Mouse (Mus musculus): ENCODE measurements at regions not wholly inside any gene's neighbourhood (a gene's known extent, or its start where the extent isn't known, plus 50 kb on each side); places are given as distances from the start of the nearest gene placed in this dataset.

GRCm38 (mm10) chr14:101067082-101067481 is 133.0 kb downstream of the Prr30 start:
- TF ChIP-seq CTCF (IDR thresholded peaks at IDR 0.05; ENCODE audit: low read depth), result no peak
- Histone ChIP-seq H3K9me3 (ENCODE audit: control insufficient read depth) (no peaks in the 10 kb centered on the region), H3K27me3 (replicated peaks; ENCODE audit: control insufficient read depth, insufficient read depth, low read length) (no peaks in the 10 kb centered on the region), H3K4me3 (ENCODE audit: low read depth, low read length) (no peak overlapping the region), H3K4me2 (replicated peaks; ENCODE audit: low read depth) (no peak overlapping the region), H3K36me3 (ENCODE audit: control insufficient read depth, insufficient read depth) (no peaks in the 10 kb centered on the region), H3K9ac (ENCODE audit: low read depth, low read length) (no peak overlapping the region), H3K27ac (ENCODE audit: low read depth, low read length) (no peak overlapping the region), H3K4me1 (replicated peaks; ENCODE audit: control insufficient read depth, insufficient read depth, low read length) (no peaks in the 10 kb centered on the region)
- WGBS, result 89% methylated on average over 1 of the region's 1 CpGs
- ATAC-seq, result no peak

DNA sequence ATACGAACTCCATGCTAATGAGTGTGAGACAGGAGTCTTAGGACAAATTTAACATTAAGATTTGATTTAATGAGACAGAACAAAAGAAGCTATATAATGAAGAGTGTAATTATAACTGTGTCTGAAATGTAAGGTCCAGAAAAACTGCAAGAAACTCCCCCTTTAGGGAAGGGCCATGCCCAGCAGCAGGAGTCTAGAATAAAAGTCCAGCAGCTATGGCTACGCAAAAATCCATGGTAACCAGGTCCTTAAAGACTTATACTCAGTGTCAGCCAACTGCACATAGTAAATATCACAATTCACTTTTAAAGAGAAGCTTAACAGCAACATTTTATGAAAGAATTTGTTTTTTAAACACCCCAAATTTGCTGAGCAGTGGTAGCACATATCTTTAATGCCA is 143.3 kb downstream of the Prr30 start:
- ATAC-seq, result no peak
- Histone ChIP-seq H3K9ac (ENCODE audit: low read depth, low read length) (no peak overlapping the region), H3K4me3 (ENCODE audit: low read depth, low read length) (no peak overlapping the region), H3K4me1 (replicated peaks; ENCODE audit: control insufficient read depth, insufficient read depth, low read length) (no peaks in the 10 kb centered on the region), H3K4me2 (replicated peaks; ENCODE audit: low read depth) (no peak overlapping the region), H3K9me3 (ENCODE audit: control insufficient read depth) (no peaks in the 10 kb centered on the region), H3K36me3 (ENCODE audit: control insufficient read depth, insufficient read depth) (no peaks in the 10 kb centered on the region), H3K27me3 (replicated peaks; ENCODE audit: control insufficient read depth, insufficient read depth, low read length) (no peaks in the 10 kb centered on the region), H3K27ac (ENCODE audit: low read depth, low read length) (no peak overlapping the region)
- no peak for TF ChIP-seq CTCF (IDR thresholded peaks at IDR 0.05; ENCODE audit: low read depth)
- WGBS, result 84% methylated on average over 2 of the region's 2 CpGs

- no peak for TF ChIP-seq CTCF (IDR thresholded peaks at IDR 0.05; ENCODE audit: low read depth)
- 46% methylated on average over 3 of the region's 3 CpGs for WGBS
- no peaks in the 10 kb centered on the region for H3K9me3 ChIP-seq (ENCODE audit: control insufficient read depth)
- no peak for ATAC-seq
- no peak overlapping the region for H3K9ac ChIP-seq (ENCODE audit: low read depth, low read length)
- H3K27me3 ChIP-seq (replicated peaks; ENCODE audit: control insufficient read depth, insufficient read depth, low read length), result no peaks in the 10 kb centered on the region
- H3K4me1 ChIP-seq (replicated peaks; ENCODE audit: control insufficient read depth, insufficient read depth, low read length), result no peaks in the 10 kb centered on the region
- no peaks in the 10 kb centered on the region for H3K36me3 ChIP-seq (ENCODE audit: control insufficient read depth, insufficient read depth)
- H3K27ac ChIP-seq (ENCODE audit: low read depth, low read length), result no peak overlapping the region
- H3K4me3 ChIP-seq (ENCODE audit: low read depth, low read length), result no peak overlapping the region
- no peak overlapping the region for H3K4me2 ChIP-seq (replicated peaks; ENCODE audit: low read depth)
Observed at GRCm38 (mm10) chr14:101055915-101056314, 144.2 kb downstream of the Prr30 start.

DNA sequence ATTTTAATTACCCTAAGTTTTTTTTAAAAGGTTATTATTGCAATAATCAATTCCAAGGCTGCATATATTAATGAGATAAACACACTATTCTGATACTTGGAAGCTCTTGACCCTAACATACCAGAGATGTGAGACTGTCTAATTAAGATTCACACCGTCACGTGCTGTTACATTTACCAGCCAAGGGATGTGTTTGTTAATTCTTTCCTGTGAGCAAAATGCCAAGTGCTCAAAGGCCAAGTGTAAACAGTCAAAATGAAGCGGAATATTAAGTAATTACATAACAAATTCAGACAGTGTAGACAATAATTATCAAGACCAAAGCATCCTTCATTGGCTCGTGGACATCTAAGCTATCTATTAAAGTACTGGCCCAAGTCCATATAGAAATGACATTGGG is 145.3 kb downstream of the Prr30 start:
- Histone ChIP-seq H3K9me3 (ENCODE audit: control insufficient read depth) (no peaks in the 10 kb centered on the region), H3K27me3 (replicated peaks; ENCODE audit: control insufficient read depth, insufficient read depth, low read length) (no peaks in the 10 kb centered on the region), H3K27ac (ENCODE audit: low read depth, low read length) (no peak overlapping the region), H3K4me1 (replicated peaks; ENCODE audit: control insufficient read depth, insufficient read depth, low read length) (no peaks in the 10 kb centered on the region), H3K4me3 (ENCODE audit: low read depth, low read length) (no peak overlapping the region), H3K4me2 (replicated peaks; ENCODE audit: low read depth) (no peak overlapping the region), H3K9ac (ENCODE audit: low read depth, low read length) (no peak overlapping the region), H3K36me3 (ENCODE audit: control insufficient read depth, insufficient read depth) (no peaks in the 10 kb centered on the region)
- no peak for ATAC-seq
- WGBS, result 67% methylated on average over 4 of the region's 4 CpGs
- no peak for TF ChIP-seq CTCF (IDR thresholded peaks at IDR 0.05; ENCODE audit: low read depth)

GRCm38 (mm10) chr14:101052760-101053159 is 147.4 kb downstream of the Prr30 start:
- TF ChIP-seq CTCF (IDR thresholded peaks at IDR 0.05; ENCODE audit: low read depth), result no peak
- WGBS, result 71% methylated on average over 2 of the region's 2 CpGs
- no peaks in the 10 kb centered on the region for H3K36me3 ChIP-seq (ENCODE audit: control insufficient read depth, insufficient read depth)
- no peak overlapping the region for H3K4me3 ChIP-seq (ENCODE audit: low read depth, low read length)
- no peak overlapping the region for H3K4me2 ChIP-seq (replicated peaks; ENCODE audit: low read depth)
- no peaks in the 10 kb centered on the region for H3K9me3 ChIP-seq (ENCODE audit: control insufficient read depth)
- H3K4me1 ChIP-seq (replicated peaks; ENCODE audit: control insufficient read depth, insufficient read depth, low read length), result no peaks in the 10 kb centered on the region
- no peak overlapping the region for H3K9ac ChIP-seq (ENCODE audit: low read depth, low read length)
- H3K27me3 ChIP-seq (replicated peaks; ENCODE audit: control insufficient read depth, insufficient read depth, low read length), result no peaks in the 10 kb centered on the region
- H3K27ac ChIP-seq (ENCODE audit: low read depth, low read length), result no peak overlapping the region
- ATAC-seq, result no peak

- no peak overlapping the region for H3K9ac ChIP-seq (ENCODE audit: low read depth, low read length)
- no peak for TF ChIP-seq CTCF (IDR thresholded peaks at IDR 0.05; ENCODE audit: low read depth)
- no peaks in the 10 kb centered on the region for H3K27me3 ChIP-seq (replicated peaks; ENCODE audit: control insufficient read depth, insufficient read depth, low read length)
- WGBS, result 77% methylated on average over 2 of the region's 2 CpGs
- no peak overlapping the region for H3K4me2 ChIP-seq (replicated peaks; ENCODE audit: low read depth)
- no peaks in the 10 kb centered on the region for H3K4me1 ChIP-seq (replicated peaks; ENCODE audit: control insufficient read depth, insufficient read depth, low read length)
- no peak overlapping the region for H3K27ac ChIP-seq (ENCODE audit: low read depth, low read length)
- H3K36me3 ChIP-seq (ENCODE audit: control insufficient read depth, insufficient read depth), result no peaks in the 10 kb centered on the region
- no peak for ATAC-seq
- no peaks in the 10 kb centered on the region for H3K9me3 ChIP-seq (ENCODE audit: control insufficient read depth)
- no peak overlapping the region for H3K4me3 ChIP-seq (ENCODE audit: low read depth, low read length)
Observed at GRCm38 (mm10) chr14:101050212-101050611, 149.9 kb downstream of the Prr30 start.

- H3K27me3 ChIP-seq (replicated peaks; ENCODE audit: control insufficient read depth, insufficient read depth, low read length), result no peaks in the 10 kb centered on the region
- H3K4me2 ChIP-seq (replicated peaks; ENCODE audit: low read depth), result no peak overlapping the region
- no peak for TF ChIP-seq CTCF (IDR thresholded peaks at IDR 0.05; ENCODE audit: low read depth)
- 47% methylated on average over 4 of the region's 4 CpGs for WGBS
- H3K9me3 ChIP-seq (ENCODE audit: control insufficient read depth), result no peaks in the 10 kb centered on the region
- H3K4me3 ChIP-seq (ENCODE audit: low read depth, low read length), result no peak overlapping the region
- 0 out of 2 replicates have a peak, but pooled peaks have one; percentile 33 for ATAC-seq
- H3K36me3 ChIP-seq (ENCODE audit: control insufficient read depth, insufficient read depth), result no peaks in the 10 kb centered on the region
- no peak overlapping the region for H3K27ac ChIP-seq (ENCODE audit: low read depth, low read length)
- no peaks in the 10 kb centered on the region for H3K4me1 ChIP-seq (replicated peaks; ENCODE audit: control insufficient read depth, insufficient read depth, low read length)
- H3K9ac ChIP-seq (ENCODE audit: low read depth, low read length), result no peak overlapping the region
Observed at GRCm38 (mm10) chr14:101049664-101050203, 150.4 kb downstream of the Prr30 start.

Data from intestine, postnatal 0 days (tissue).